Mouse (Mus musculus) hindbrain, embryonic 12.5 days (tissue): ENCODE results near the gene Lsp1. TPM values are rescaled to one million over a fixed set of nuclear protein-coding genes. Genes with fewer than 3 reads are reported as not detected.

ENCODE experiments used
- ATAC-seq: fragments of 200-750 bp; cut with Nextera tagmentation; 2 replicates; pipeline ENCODE4 v1.8.0; 2017; ENCODE audit warnings: moderate TSS enrichment; ENCODE audit not compliant: low FRiP score
- H3K27ac ChIP-seq: fragments of 300-500 bp; sonication (generic); 2 replicates; pipeline ENCODE4 v1.5.1; 2016; ENCODE audit warnings: mild to moderate bottlenecking
- H3K27me3 ChIP-seq: fragments of 300-500 bp; sonication (generic); 2 replicates; pipeline ENCODE4 v1.6.1; 2016; ENCODE audit warnings: mild to moderate bottlenecking
- H3K36me3 ChIP-seq: fragments of 300-500 bp; sonication (generic); 2 replicates; pipeline ENCODE4 v1.6.1; 2016; ENCODE audit warnings: mild to moderate bottlenecking
- H3K4me1 ChIP-seq: fragments of 300-500 bp; sonication (generic); 2 replicates; pipeline ENCODE4 v1.6.1; 2016
- H3K4me2 ChIP-seq: fragments of 300-500 bp; sonication (generic); replicated peaks from 2 replicates; pipeline ENCODE4 v1.6.1; 2016; ENCODE audit warnings: mild to moderate bottlenecking
- H3K4me3 ChIP-seq: fragments of 300-500 bp; sonication (generic); 2 replicates; pipeline ENCODE4 v1.5.1; 2016; ENCODE audit warnings: mild to moderate bottlenecking
- H3K9ac ChIP-seq: fragments of 300-500 bp; sonication (generic); 2 replicates; pipeline ENCODE4 v1.6.1; 2016; ENCODE audit warnings: mild to moderate bottlenecking, moderate library complexity
- H3K9me3 ChIP-seq: fragments of 300-500 bp; sonication (generic); replicated peaks from 2 replicates; pipeline ENCODE4 v1.6.1; 2016; ENCODE audit warnings: mild to moderate bottlenecking
- WGBS: fragments of 180-500 bp; shearing (Covaris S2); methylation state at CpG from one replicate; pipeline ENCODE4 v1.1.7; 2016; 5-methylcytosine and 5-hydroxymethylcytosine counted together
- polyA plus RNA-seq: library from polyadenylated mRNA; unstranded; fragments of >200 nt; fragmentation: Nextera tagmentation; extraction: Ambion mirVana; gene quantifications from 2 replicates; pipeline ENCODE4 v1.2.1, GENCODE M21; 2016

The Lsp1 gene
- polyA plus RNA-seq, 1 experiment from 2014 or later: 9.6 TPM

GRCm38 (mm10) chr7:142449038-142449617 lies 11.5 kb upstream of the Lsp1 start:
- Histone ChIP-seq H3K4me3 (no peak overlapping the region), H3K27me3 (no peaks in the 10 kb centered on the region), H3K4me2 (no peak overlapping the region), H3K36me3 (no peaks in the 10 kb centered on the region), H3K4me1 (no peaks in the 10 kb centered on the region), H3K9ac (no peak overlapping the region), H3K9me3 (no peaks in the 10 kb centered on the region), H3K27ac (no peak overlapping the region)
- 76% methylated on average over 6 of the region's 6 CpGs for WGBS
- no peak for ATAC-seq

GRCm38 (mm10) chr7:142454706-142455105 lies 5.9 kb upstream of the Lsp1 start:
- H3K9ac ChIP-seq: no peak overlapping the region
- H3K9me3 ChIP-seq: no peaks in the 10 kb centered on the region
- no peaks in the 10 kb centered on the region for H3K27me3 ChIP-seq
- H3K4me2 ChIP-seq: no peak overlapping the region
- no peak for ATAC-seq
- 13% methylated on average over 1 of the region's 1 CpGs for WGBS
- H3K27ac ChIP-seq: peak overlapping the region; percentile 55; the same call in 1 of the 2 replicates
- H3K4me3 ChIP-seq: no peak overlapping the region
- H3K36me3 ChIP-seq: no peaks in the 10 kb centered on the region
- H3K4me1 ChIP-seq: peaks cover 25% of the 10 kb centered on the region

- Histone ChIP-seq H3K4me3 (no peak overlapping the region), H3K9ac (no peak overlapping the region), H3K4me1 (peaks cover 25% of the 10 kb centered on the region), H3K9me3 (no peaks in the 10 kb centered on the region), H3K27ac (peak overlapping the region; percentile 55; the same call in 1 of the 2 replicates), H3K36me3 (no peaks in the 10 kb centered on the region), H3K4me2 (no peak overlapping the region), H3K27me3 (no peaks in the 10 kb centered on the region)
- WGBS: 52% methylated on average over 2 of the region's 2 CpGs
- ATAC-seq: no peak
Observed at GRCm38 (mm10) chr7:142455251-142455650, 5.4 kb upstream of the Lsp1 start.

GRCm38 (mm10) chr7:142456806-142457205 lies 3.8 kb upstream of the Lsp1 start:
- H3K9ac ChIP-seq: no peak overlapping the region
- H3K4me1 ChIP-seq: peaks cover 25% of the 10 kb centered on the region
- no peak overlapping the region for H3K4me2 ChIP-seq
- H3K27me3 ChIP-seq: no peaks in the 10 kb centered on the region
- 77% methylated on average over 3 of the region's 3 CpGs for WGBS
- H3K9me3 ChIP-seq: no peaks in the 10 kb centered on the region
- H3K27ac ChIP-seq: peak overlapping the region; percentile 75; the same call in 1 of the 2 replicates
- no peak overlapping the region for H3K4me3 ChIP-seq
- ATAC-seq: 0 out of 2 replicates have a peak, but pooled peaks have one; percentile 6
- no peaks in the 10 kb centered on the region for H3K36me3 ChIP-seq

- H3K9me3 ChIP-seq: no peaks in the 10 kb centered on the region
- H3K27ac ChIP-seq: peak overlapping the region; percentile 75
- H3K9ac ChIP-seq: no peak overlapping the region
- no peak overlapping the region for H3K4me3 ChIP-seq
- no peaks in the 10 kb centered on the region for H3K36me3 ChIP-seq
- no peak overlapping the region for H3K4me2 ChIP-seq
- 29% methylated on average over 3 of the region's 3 CpGs for WGBS
- peaks cover 25% of the 10 kb centered on the region for H3K4me1 ChIP-seq
- 0 out of 2 replicates have a peak, but pooled peaks have one; percentile 32 for ATAC-seq
- no peaks in the 10 kb centered on the region for H3K27me3 ChIP-seq
Observed at GRCm38 (mm10) chr7:142457227-142457811, 3.3 kb upstream of the Lsp1 start.

GRCm38 (mm10) chr7:142458026-142458425 lies 2.6 kb upstream of the Lsp1 start:
- ATAC-seq: no peak
- WGBS: 50% methylated on average over 1 of the region's 2 CpGs
- H3K36me3 ChIP-seq: no peaks in the 10 kb centered on the region
- H3K4me1 ChIP-seq: peaks cover 25% of the 10 kb centered on the region
- H3K27me3 ChIP-seq: no peaks in the 10 kb centered on the region
- H3K4me3 ChIP-seq: no peak overlapping the region
- no peaks in the 10 kb centered on the region for H3K9me3 ChIP-seq
- no peak overlapping the region for H3K4me2 ChIP-seq
- no peak overlapping the region for H3K9ac ChIP-seq
- peak overlapping the region; percentile 75 for H3K27ac ChIP-seq

GRCm38 (mm10) chr7:142458676-142459298 lies 1.8 kb upstream of the Lsp1 start:
- no peaks in the 10 kb centered on the region for H3K36me3 ChIP-seq
- peak overlapping the region; percentile 70; the same call in 1 of the 2 replicates for H3K27ac ChIP-seq
- ATAC-seq: no peak
- no peaks in the 10 kb centered on the region for H3K9me3 ChIP-seq
- H3K9ac ChIP-seq: no peak overlapping the region
- peaks cover 25% of the 10 kb centered on the region for H3K4me1 ChIP-seq
- no peaks in the 10 kb centered on the region for H3K27me3 ChIP-seq
- no peak overlapping the region for H3K4me3 ChIP-seq
- 81% methylated on average over 5 of the region's 5 CpGs for WGBS
- no peak overlapping the region for H3K4me2 ChIP-seq

GRCm38 (mm10) chr7:142459299-142459691 lies 1.3 kb upstream of the Lsp1 start:
- Histone ChIP-seq H3K9me3 (no peaks in the 10 kb centered on the region), H3K4me3 (no peak overlapping the region), H3K27ac (no peak overlapping the region), H3K4me2 (no peak overlapping the region), H3K27me3 (no peaks in the 10 kb centered on the region), H3K36me3 (no peaks in the 10 kb centered on the region), H3K9ac (no peak overlapping the region), H3K4me1 (peaks cover 25% of the 10 kb centered on the region)
- 87% methylated on average over 2 of the region's 2 CpGs for WGBS
- ATAC-seq: no peak

GRCm38 (mm10) chr7:142461446-142461845 lies 837 bp downstream of the Lsp1 start:
- Histone ChIP-seq H3K36me3 (no peaks in the 10 kb centered on the region), H3K27ac (no peak overlapping the region), H3K4me2 (no peak overlapping the region), H3K4me1 (peaks cover 15% of the 10 kb centered on the region), H3K9ac (no peak overlapping the region), H3K4me3 (no peak overlapping the region), H3K27me3 (no peaks in the 10 kb centered on the region), H3K9me3 (no peaks in the 10 kb centered on the region)
- ATAC-seq: no peak
- WGBS: 88% methylated on average over 2 of the region's 2 CpGs

- Histone ChIP-seq H3K36me3 (no peaks in the 10 kb centered on the region), H3K27ac (no peak overlapping the region), H3K9me3 (no peaks in the 10 kb centered on the region), H3K9ac (no peak overlapping the region), H3K4me2 (no peak overlapping the region), H3K4me3 (no peak overlapping the region), H3K27me3 (no peaks in the 10 kb centered on the region), H3K4me1 (peaks cover 8% of the 10 kb centered on the region)
- ATAC-seq: no peak
- 86% methylated on average over 6 of the region's 6 CpGs for WGBS
Observed at GRCm38 (mm10) chr7:142462190-142462589, 1.6 kb downstream of the Lsp1 start.

GRCm38 (mm10) chr7:142462594-142463078 lies 2.0 kb downstream of the Lsp1 start:
- Histone ChIP-seq H3K4me3 (no peak overlapping the region), H3K27ac (no peak overlapping the region), H3K4me2 (no peak overlapping the region), H3K9ac (no peak overlapping the region), H3K4me1 (peaks cover 3% of the 10 kb centered on the region), H3K9me3 (no peaks in the 10 kb centered on the region), H3K27me3 (no peaks in the 10 kb centered on the region), H3K36me3 (no peaks in the 10 kb centered on the region)
- ATAC-seq: no peak
- WGBS: 73% methylated on average over 4 of the region's 4 CpGs

GRCm38 (mm10) chr7:142470171-142470691 lies 9.6 kb downstream of the Lsp1 start:
- Histone ChIP-seq H3K9ac (no peak overlapping the region), H3K9me3 (no peaks in the 10 kb centered on the region), H3K27ac (no peak overlapping the region), H3K4me1 (peaks cover 23% of the 10 kb centered on the region), H3K36me3 (no peaks in the 10 kb centered on the region), H3K4me2 (no peak overlapping the region), H3K4me3 (no peak overlapping the region), H3K27me3 (no peaks in the 10 kb centered on the region)
- ATAC-seq: no peak
- WGBS: 81% methylated on average over 7 of the region's 7 CpGs
